Mouse (Mus musculus) kidney, adult 2 months (tissue): ENCODE results near the gene Ostm1.

Experiments used
- CTCF ChIP-seq: fragments of 200-500 bp; conservative IDR thresholded peaks from 2 replicates; pipeline ENCODE4 v1.5.1; 2011; ENCODE audit warnings: low read depth, mild to moderate bottlenecking, control low read depth, low read length, moderate library complexity, mixed read lengths; ENCODE audit not compliant: insufficient read depth, insufficient read length
- POLR2A ChIP-seq: fragments of 200-500 bp; IDR thresholded peaks from one replicate; pipeline ENCODE4 v1.6.1; 2011; ENCODE audit warnings: low read depth, low read length, control low read depth

DNA sequence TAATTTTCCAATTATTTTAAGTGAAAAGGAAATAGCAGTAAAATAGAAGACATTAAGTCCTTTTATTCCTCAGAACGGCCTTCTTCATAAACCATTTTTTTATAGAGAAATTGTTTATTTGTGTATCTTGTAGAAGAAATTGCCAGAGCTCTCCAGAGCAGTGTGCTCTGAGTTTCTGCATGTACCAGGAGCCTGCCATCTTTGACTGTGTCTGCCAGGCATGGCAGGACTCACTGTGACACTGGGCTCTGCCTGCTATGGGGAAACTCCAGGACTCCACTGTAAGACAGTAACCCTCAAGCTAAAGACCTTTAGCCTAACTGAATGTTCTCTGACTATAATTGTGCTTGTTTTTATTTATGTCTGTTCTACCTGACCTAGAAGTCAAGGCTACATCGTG, 107.4 kb downstream of the Ostm1 start:
- TF ChIP-seq POLR2A (no peak), CTCF (no peak)
